Mouse (Mus musculus): Measurements from ENCODE around the gene Tefm. TPM values are rescaled to one million over a fixed set of nuclear protein-coding genes. Genes with fewer than 3 reads are reported as not detected.

Tefm gene
- total and polyA plus RNA-seq, 3 experiments: 34.4 to 70.2 (median 43.9) TPM

DNA sequence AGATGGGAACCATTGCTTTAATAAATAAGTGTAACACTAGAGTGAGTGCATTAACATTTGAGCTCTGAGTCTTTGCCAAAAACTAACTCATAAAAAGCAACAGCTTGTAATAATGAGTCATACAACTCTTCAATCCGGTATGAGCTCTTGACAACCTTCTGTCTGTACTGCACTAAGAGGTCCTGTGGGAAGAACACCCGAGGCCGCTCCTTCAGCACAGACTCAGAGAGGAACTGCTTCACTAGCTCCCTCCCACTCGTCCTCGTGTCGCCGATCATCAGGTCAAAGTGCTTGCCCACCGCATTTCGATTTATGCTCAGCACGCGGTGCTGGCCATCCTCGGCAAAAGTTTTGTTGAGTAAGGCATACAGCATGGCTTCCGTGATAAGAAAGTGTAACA lies 5.2 kb downstream of the Tefm start:
- dilution Hi-C loops (cut with MboI; ENCODE audit: extremely low pct_ligation_motif_present, extremely low pct_unique_long_range_greater_than_20kb, low sequenced_read_pairs): no loop called here
- in situ Hi-C loops (cut with MboI; ENCODE audit: low pct_ligation_motif_present, low pct_unique_long_range_greater_than_20kb, low sequenced_read_pairs): no loop called here
- no peak for TF ChIP-seq RAD21 (IDR thresholded peaks at IDR 0.05; ENCODE audit: low read depth, low read length)
- no peak for DNase-seq (ENCODE audit: extremely low read depth)
- no peak overlapping the region for H3K4me2 ChIP-seq (ENCODE audit: insufficient read depth, low read depth, poor library complexity, severe bottlenecking)
- no peak overlapping the region for H3K27ac ChIP-seq (ENCODE audit: insufficient read depth, low read depth)
- peaks cover 4 to 28% of the 10 kb centered on the region in 2 experiments; a peak in 3 of 4 replicates for H3K4me1 ChIP-seq (ENCODE audit: control insufficient read depth in 1 of 2, insufficient read depth in 2 of 2)
- peaks cover 51 to 79% of the 10 kb centered on the region in 2 experiments for H3K36me3 ChIP-seq (replicated peaks in 1 of 2; ENCODE audit: control insufficient read depth in 1 of 2, insufficient read depth in 1 of 2, low read length in 1 of 2)
- H3K9me3 ChIP-seq (replicated peaks; ENCODE audit: low read length): no peaks in the 10 kb centered on the region
- H3K79me2 ChIP-seq (replicated peaks; ENCODE audit: control insufficient read depth, extremely low read depth, insufficient read depth, poor library complexity, severe bottlenecking): peaks cover 34% of the 10 kb centered on the region
- no peak overlapping the region for H3K4me3 ChIP-seq (replicated peaks in 1 of 3; ENCODE audit: low read depth in 2 of 3, low read length in 2 of 3, poor library complexity in 1 of 3)
- no peaks in the 10 kb centered on the region for H3K27me3 ChIP-seq (replicated peaks)
- no peak overlapping the region for H3K9ac ChIP-seq (ENCODE audit: insufficient read depth, low read depth)

DNA sequence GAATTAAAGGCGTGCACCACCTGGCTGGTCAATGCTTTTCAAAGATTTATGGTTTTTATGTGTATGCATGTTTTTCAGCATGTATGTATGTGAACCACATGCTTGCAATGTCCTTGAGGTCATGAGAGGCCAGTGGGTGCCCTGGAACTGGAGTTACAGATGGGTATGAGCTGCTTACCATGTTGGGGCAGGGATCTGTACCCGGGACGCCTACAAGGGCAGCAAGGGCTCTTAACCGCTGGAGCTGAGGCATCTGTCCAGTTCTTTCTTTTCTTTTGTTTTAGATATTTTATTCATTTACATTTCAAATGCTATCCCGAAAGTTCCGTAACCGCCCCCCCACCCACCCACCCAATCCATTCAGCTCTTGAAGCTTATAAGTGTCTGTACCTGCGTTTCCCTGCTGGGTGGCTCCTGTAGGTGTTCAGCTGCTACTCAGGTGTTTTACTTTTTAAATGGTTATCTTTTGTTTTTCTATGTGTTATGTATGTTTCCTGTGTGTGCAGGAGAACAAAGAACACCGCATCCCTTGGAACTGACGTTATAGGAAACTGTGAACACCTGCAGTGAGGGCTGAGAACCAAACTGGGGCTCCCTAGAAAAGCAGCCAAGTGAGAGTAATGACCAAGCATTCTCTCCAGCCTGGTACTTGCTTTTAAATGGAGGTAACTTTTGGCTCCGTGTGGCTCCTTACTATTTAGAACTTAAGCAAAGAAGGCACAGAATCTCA lies 5.9 kb downstream of the Tefm start:
- no peaks in the 10 kb centered on the region for H3K9me3 ChIP-seq (replicated peaks; ENCODE audit: low read length)
- H3K36me3 ChIP-seq (replicated peaks in 1 of 2; ENCODE audit: control insufficient read depth in 1 of 2, insufficient read depth in 1 of 2, low read length in 1 of 2): peaks cover 55 to 85% of the 10 kb centered on the region in 2 experiments
- dilution Hi-C loops (cut with MboI; ENCODE audit: extremely low pct_ligation_motif_present, extremely low pct_unique_long_range_greater_than_20kb, low sequenced_read_pairs) (no loop called here), in situ Hi-C loops (cut with MboI; ENCODE audit: low pct_ligation_motif_present, low pct_unique_long_range_greater_than_20kb, low sequenced_read_pairs) (no loop called here)
- peaks cover 28% of the 10 kb centered on the region for H3K79me2 ChIP-seq (replicated peaks; ENCODE audit: control insufficient read depth, extremely low read depth, insufficient read depth, poor library complexity, severe bottlenecking)
- H3K4me1 ChIP-seq (ENCODE audit: control insufficient read depth in 1 of 2, insufficient read depth in 2 of 2): peaks cover 4 to 27% of the 10 kb centered on the region in 2 experiments; a peak in 3 of 4 replicates
- DNase-seq (ENCODE audit: extremely low read depth): no peak
- no peak overlapping the region for H3K4me2 ChIP-seq (ENCODE audit: insufficient read depth, low read depth, poor library complexity, severe bottlenecking)
- H3K4me3 ChIP-seq (replicated peaks in 1 of 3; ENCODE audit: low read depth in 2 of 3, low read length in 2 of 3, poor library complexity in 1 of 3): no peak overlapping the region
- no peak overlapping the region for H3K9ac ChIP-seq (ENCODE audit: insufficient read depth, low read depth)
- TF ChIP-seq CHD2 (IDR thresholded peaks at IDR 0.05; ENCODE audit: low read length) (no peak), ZMIZ1 (IDR thresholded peaks at IDR 0.05; ENCODE audit: low read depth, low read length) (peak; percentile 41; the same call in 1 of the 2 replicates), POLR2AphosphoS2 (IDR thresholded peaks at IDR 0.05; ENCODE audit: low read depth, low read length) (peak; percentile 66; the same call in 1 of the 2 replicates)
- H3K27me3 ChIP-seq (replicated peaks): no peaks in the 10 kb centered on the region
- no peak overlapping the region for H3K27ac ChIP-seq (ENCODE audit: insufficient read depth, low read depth)

DNA sequence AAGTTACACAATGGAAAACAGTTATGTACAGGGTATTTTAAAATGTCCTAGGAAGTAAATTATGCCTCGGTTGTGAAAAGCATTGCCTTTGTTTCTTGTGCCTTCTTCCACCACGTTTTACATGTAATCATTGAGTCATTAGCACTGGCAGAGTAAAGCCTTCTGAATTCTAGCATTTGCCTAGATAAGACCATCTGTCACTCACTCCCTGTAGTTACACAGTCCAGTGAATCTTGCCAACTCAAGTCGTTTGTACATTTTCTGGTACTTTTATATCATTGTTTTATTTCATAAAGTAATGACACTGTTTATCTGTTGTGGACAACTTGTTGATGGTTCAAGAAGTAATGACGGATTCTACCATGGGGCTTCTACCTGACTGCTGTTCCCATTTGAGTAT lies 7.2 kb downstream of the Tefm start:
- TF ChIP-seq POLR2A (IDR thresholded peaks at IDR 0.05; ENCODE audit: low read depth, low read length): no peak
- TF ChIP-seq SIN3A (IDR thresholded peaks at IDR 0.05; ENCODE audit: low read length): no peak
- TF ChIP-seq UBTF (IDR thresholded peaks at IDR 0.05; ENCODE audit: low read depth, low read length): no peak
- TF ChIP-seq TCF12 (IDR thresholded peaks at IDR 0.05; ENCODE audit: low read depth, low read length): no peak
- no peak for TF ChIP-seq HCFC1 (IDR thresholded peaks at IDR 0.05; ENCODE audit: low read depth, low read length)
- dilution Hi-C loops (cut with MboI; ENCODE audit: extremely low pct_ligation_motif_present, extremely low pct_unique_long_range_greater_than_20kb, low sequenced_read_pairs) (no loop called here), in situ Hi-C loops (cut with MboI; ENCODE audit: low pct_ligation_motif_present, low pct_unique_long_range_greater_than_20kb, low sequenced_read_pairs) (no loop called here)
- no peak overlapping the region for H3K9ac ChIP-seq (ENCODE audit: insufficient read depth, low read depth)
- no peaks in the 10 kb centered on the region for H3K9me3 ChIP-seq (replicated peaks; ENCODE audit: low read length)
- H3K4me2 ChIP-seq (ENCODE audit: insufficient read depth, low read depth, poor library complexity, severe bottlenecking): no peak overlapping the region
- H3K36me3 ChIP-seq (replicated peaks in 1 of 2; ENCODE audit: control insufficient read depth in 1 of 2, insufficient read depth in 1 of 2, low read length in 1 of 2): peaks cover 52 to 88% of the 10 kb centered on the region in 2 experiments
- no peak overlapping the region for H3K4me3 ChIP-seq (replicated peaks in 1 of 3; ENCODE audit: low read depth in 2 of 3, low read length in 2 of 3, poor library complexity in 1 of 3)
- H3K27me3 ChIP-seq (replicated peaks): no peaks in the 10 kb centered on the region
- peaks cover 0 to 14% of the 10 kb centered on the region in 2 experiments; a peak in 2 of 4 replicates for H3K4me1 ChIP-seq (ENCODE audit: control insufficient read depth in 1 of 2, insufficient read depth in 2 of 2)
- DNase-seq (ENCODE audit: extremely low read depth): no peak
- H3K27ac ChIP-seq (ENCODE audit: insufficient read depth, low read depth): no peak overlapping the region
- peaks cover 17% of the 10 kb centered on the region for H3K79me2 ChIP-seq (replicated peaks; ENCODE audit: control insufficient read depth, extremely low read depth, insufficient read depth, poor library complexity, severe bottlenecking)

Data from CH12.LX (cell line).